Comparison of ENCODE assay signal across 24 mouse cellular contexts in genomic region chr2:154532888-154533287, GRCm38 (mm10). TPM values are rescaled to one million over a fixed set of nuclear protein-coding genes. Genes with fewer than 3 reads are reported as not detected.
DNase-seq lines count a peak whose midpoint lies in the region; ATAC-seq lines count a peak whose summit lies in the region.
"Had no signal": no experiment of that assay in that cellular context is flagged by ENCODE, and none has a peak within 500 bp of the region (broad histone marks: within the 10 kb centered on the region; RNA-seq: fewer than 3 reads in every experiment).

No protein-coding gene starts in this region.

- no peak overlapping the region; the same call in 1 of the 2 replicates for H3K9ac ChIP-seq in midbrain, embryonic 13.5 days (replicated peaks)
- no peak overlapping the region; the same call in 1 of the 2 replicates for H3K9ac ChIP-seq in midbrain, embryonic 11.5 days (ENCODE audit: low read length)
- no peak overlapping the region for H3K9ac ChIP-seq in forebrain, embryonic 15.5 days (replicated peaks)
- H3K9ac ChIP-seq: heart, embryonic 13.5 days; liver, postnatal 0 days had no signal

- peaks cover 15% of the 10 kb centered on the region for H3K4me1 ChIP-seq in midbrain, embryonic 13.5 days (replicated peaks)
- H3K4me1 ChIP-seq in midbrain, embryonic 11.5 days (ENCODE audit: control insufficient read depth, insufficient read depth, low read length) = peaks cover 5% of the 10 kb centered on the region; the same call in 1 of the 2 replicates
- H3K4me1 ChIP-seq in forebrain, embryonic 15.5 days = peaks cover 16% of the 10 kb centered on the region
- H3K4me1 ChIP-seq: limb, embryonic 10.5 days had no signal

- DNase-seq in midbrain, embryonic 11.5 days (ENCODE audit: low spot score, missing footprints) = no peak
- peak; percentile 38 for DNase-seq in ZHBTc4 (ENCODE audit: low read depth, low spot score)
- no peak for DNase-seq in left cerebral cortex, adult 8-10 months (ENCODE audit: low spot score in 2 of 2)
- no peak for DNase-seq in spleen, postnatal 4 days (ENCODE audit: low spot score in 2 of 2)
- DNase-seq: cerebellum, adult 8-10 months; gastrocnemius, postnatal 10 days; heart, adult 18-20 months; heart, postnatal 36 days; kidney, adult 9 months; kidney, postnatal 25 days; liver, postnatal 0 days; lung, postnatal 10 days; right cerebral cortex, postnatal 4 days had no signal

- H3K4me3 ChIP-seq in midbrain, embryonic 13.5 days (replicated peaks) = no peak overlapping the region
- H3K4me3 ChIP-seq in midbrain, embryonic 11.5 days (ENCODE audit: low read depth, low read length) = no peak overlapping the region
- no peak overlapping the region for H3K4me3 ChIP-seq in forebrain, embryonic 15.5 days
- H3K4me3 ChIP-seq: heart, embryonic 13.5 days; limb, embryonic 10.5 days had no signal

- peak; percentile 55 for ATAC-seq in midbrain, embryonic 13.5 days
- ATAC-seq in midbrain, embryonic 11.5 days (ENCODE audit: low FRiP score) = no peak
- peak; percentile 57 for ATAC-seq in forebrain, embryonic 15.5 days (replicated peaks)
- ATAC-seq in monocyte, adult 5-6 weeks (replicated peaks; ENCODE audit: insufficient number of reproducible peaks, low FRiP score, low TSS enrichment, poor library complexity, severe bottlenecking) = no peak
- ATAC-seq: inflammation-experienced regulatory T-cells, adult 6 months; liver, postnatal 0 days had no signal

- H3K27ac ChIP-seq in midbrain, embryonic 13.5 days = peak overlapping the region; percentile 68
- H3K27ac ChIP-seq in midbrain, embryonic 11.5 days (ENCODE audit: low read depth, low read length) = no peak overlapping the region
- H3K27ac ChIP-seq in forebrain, embryonic 15.5 days (replicated peaks) = peak overlapping the region; percentile 82
- H3K27ac ChIP-seq: heart, embryonic 13.5 days; limb, embryonic 10.5 days; stomach, postnatal 0 days had no signal

- no peak overlapping the region for H3K4me2 ChIP-seq in midbrain, embryonic 13.5 days (replicated peaks)
- no peak overlapping the region for H3K4me2 ChIP-seq in midbrain, embryonic 11.5 days
- no peak overlapping the region for H3K4me2 ChIP-seq in forebrain, embryonic 15.5 days (replicated peaks)
- H3K4me2 ChIP-seq: heart, embryonic 13.5 days had no signal

- H3K36me3 ChIP-seq in midbrain, embryonic 13.5 days = peaks cover 76% of the 10 kb centered on the region
- H3K36me3 ChIP-seq in midbrain, embryonic 11.5 days (ENCODE audit: control insufficient read depth, insufficient read depth, low read length) = peaks cover 9% of the 10 kb centered on the region
- H3K36me3 ChIP-seq in forebrain, embryonic 15.5 days = peaks cover 56% of the 10 kb centered on the region

- H3K9me3 ChIP-seq in midbrain, embryonic 13.5 days = no peaks in the 10 kb centered on the region
- no peaks in the 10 kb centered on the region for H3K9me3 ChIP-seq in midbrain, embryonic 11.5 days (ENCODE audit: control insufficient read depth, low read length)
- H3K9me3 ChIP-seq in forebrain, embryonic 15.5 days = no peaks in the 10 kb centered on the region
- H3K9me3 ChIP-seq: heart, embryonic 13.5 days; limb, embryonic 10.5 days had no signal

- WGBS in midbrain, embryonic 13.5 days = 16% methylated on average over 3 of the region's 3 CpGs
- 33% methylated on average over 3 of the region's 3 CpGs for WGBS in midbrain, embryonic 11.5 days
- 14% methylated on average over 3 of the region's 3 CpGs for WGBS in forebrain, embryonic 15.5 days

- H3K27me3 ChIP-seq in midbrain, embryonic 13.5 days = no peaks in the 10 kb centered on the region
- H3K27me3 ChIP-seq in midbrain, embryonic 11.5 days (ENCODE audit: control insufficient read depth, insufficient read depth, low read length) = no peaks in the 10 kb centered on the region
- H3K27me3 ChIP-seq in forebrain, embryonic 15.5 days = no peaks in the 10 kb centered on the region
- H3K27me3 ChIP-seq: heart, embryonic 13.5 days had no signal

RNA-seq across cellular contexts. Expression of gene 1700003F12Rik, which starts 14.0 kb away (rescaled TPM):
- polyA plus RNA-seq in midbrain, embryonic 13.5 days (2015; fragmentation: Nextera tagmentation; extraction: Ambion mirVana) = 1.8 and 2.0 TPM in 2 replicates
- polyA plus RNA-seq in midbrain, embryonic 11.5 days (2014; fragmentation: Nextera tagmentation; extraction: Ambion mirVana) = 2.4 and 2.6 TPM in 2 replicates
- 1.9 and 2.6 TPM in 2 replicates for polyA plus RNA-seq in forebrain, embryonic 15.5 days (2015; fragmentation: Nextera tagmentation; extraction: Ambion mirVana)
- 0.78 TPM in 1 of 3 replicates, not detected in the others for total RNA-seq in monocyte, adult 5-6 weeks (2017)
- total RNA-seq in left cerebral cortex, adult 8-10 months (2022) = under 1 TPM in 3 of 4 experiments, not detected in 1; 0.57 to 0.87 (median 0.76) TPM
- total RNA-seq: heart, adult 18-20 months; heart, postnatal 36 days; liver, adult 2 months; megakaryocyte, adult 5-6 weeks had no signal
- polyA plus RNA-seq: heart, embryonic 13.5 days; inflammation-experienced regulatory T-cells, adult 6 months had no signal

RNA-seq across cellular contexts. Expression of gene Actl10, which starts 18.7 kb away (rescaled TPM):
- polyA plus RNA-seq in midbrain, embryonic 13.5 days (2015; fragmentation: Nextera tagmentation; extraction: Ambion mirVana) = 0.26 and 0.55 TPM in 2 replicates
- not detected in 2 replicates for polyA plus RNA-seq in midbrain, embryonic 11.5 days (2014; fragmentation: Nextera tagmentation; extraction: Ambion mirVana)
- polyA plus RNA-seq in forebrain, embryonic 15.5 days (2015; fragmentation: Nextera tagmentation; extraction: Ambion mirVana) = 0.59 and 0.88 TPM in 2 replicates
- not detected in 3 replicates for total RNA-seq in monocyte, adult 5-6 weeks (2017)
- total RNA-seq in left cerebral cortex, adult 8-10 months (2022) = not detected
- total RNA-seq: gastrocnemius, postnatal 10 days; heart, adult 18-20 months; heart, postnatal 36 days; neutrophil, adult 5-6 weeks had no signal
- polyA plus RNA-seq: frontal cortex, adult 2 months; inflammation-experienced regulatory T-cells, adult 6 months; liver, adult 2 months; stomach, postnatal 0 days had no signal

RNA-seq across cellular contexts. Expression of gene Necab3, which starts 25.8 kb away (rescaled TPM):
- polyA plus RNA-seq in midbrain, embryonic 13.5 days (2015; fragmentation: Nextera tagmentation; extraction: Ambion mirVana) = 13.4 and 14.5 TPM in 2 replicates
- polyA plus RNA-seq in midbrain, embryonic 11.5 days (2014; fragmentation: Nextera tagmentation; extraction: Ambion mirVana) = 6.1 and 6.9 TPM in 2 replicates
- 22.2 and 27.8 TPM in 2 replicates for polyA plus RNA-seq in forebrain, embryonic 15.5 days (2015; fragmentation: Nextera tagmentation; extraction: Ambion mirVana)
- total RNA-seq in monocyte, adult 5-6 weeks (2017) = 0.68 TPM in 1 of 3 replicates, not detected in the others
- total RNA-seq in left cerebral cortex, adult 8-10 months (2022) = 10 to 100 TPM; 76.7 to 90.9 (median 82.4) TPM
- total RNA-seq: neutrophil, adult 5-6 weeks had no signal

RNA-seq across cellular contexts. Expression of gene E2f1, which starts 36.8 kb away (rescaled TPM):
- polyA plus RNA-seq in midbrain, embryonic 13.5 days (2015; fragmentation: Nextera tagmentation; extraction: Ambion mirVana) = 13.6 and 15.2 TPM in 2 replicates
- polyA plus RNA-seq in midbrain, embryonic 11.5 days (2014; fragmentation: Nextera tagmentation; extraction: Ambion mirVana) = 14.5 and 15.3 TPM in 2 replicates
- 14.1 and 15.8 TPM in 2 replicates for polyA plus RNA-seq in forebrain, embryonic 15.5 days (2015; fragmentation: Nextera tagmentation; extraction: Ambion mirVana)
- total RNA-seq in monocyte, adult 5-6 weeks (2017) = 0.64 to 3.1 TPM (median 1.8 TPM) in 3 replicates
- 10 to 100 TPM; 10.5 to 13.9 (median 13.1) TPM for total RNA-seq in left cerebral cortex, adult 8-10 months (2022)

Comparison
In these comparisons a context has a peak if more than half of its experiments do, and no peak if none do; other contexts are left out.
1. ATAC-seq: peak in midbrain, embryonic 13.5 days (single experiment) and forebrain, embryonic 15.5 days (single experiment); none in midbrain, embryonic 11.5 days (single experiment) and monocyte, adult 5-6 weeks (single experiment).